Mouse (Mus musculus) olfactory bulb, adult 2 months (tissue): ENCODE measurements at regions not wholly inside any gene's neighbourhood (a gene's known extent, or its start where the extent isn't known, plus 50 kb on each side); places are given as distances from the start of the nearest gene placed in this dataset.

Experiments used
- CTCF ChIP-seq: fragments of 200-500 bp; IDR thresholded peaks from 2 replicates; pipeline ENCODE4 v1.5.1; 2012; ENCODE audit warnings: low read depth, mild to moderate bottlenecking, low read length, moderate library complexity; ENCODE audit not compliant: insufficient read depth
- POLR2A ChIP-seq: fragments of 200-500 bp; IDR thresholded peaks from 2 replicates; pipeline ENCODE4 v1.6.1; 2012; ENCODE audit warnings: mild to moderate bottlenecking, low read depth, low read length, moderate library complexity; ENCODE audit not compliant: insufficient read depth

DNA sequence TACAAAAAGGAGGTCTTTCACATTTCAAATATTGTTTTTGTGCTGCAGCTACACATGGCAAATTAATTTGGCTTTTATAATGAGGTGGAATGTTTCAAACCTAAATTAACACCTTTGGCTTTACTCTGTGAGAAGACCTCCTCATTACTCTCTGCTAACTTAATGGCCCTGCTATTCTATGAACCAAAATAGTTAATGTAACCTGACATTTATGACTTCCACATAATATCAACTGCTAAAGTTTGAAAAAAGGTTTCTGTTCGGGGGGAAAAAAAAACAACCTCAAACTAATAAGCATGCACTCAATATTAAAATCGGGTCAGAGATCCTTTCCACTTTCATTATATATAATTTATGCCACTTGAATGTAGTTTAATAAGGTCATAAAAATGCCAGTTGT lies 197.2 kb upstream of the Cep162 start:
- no peak for TF ChIP-seq POLR2A
- TF ChIP-seq CTCF, result no peak
